Mouse (Mus musculus) E14TG2a.4 (cell line): Measurements from ENCODE around the gene Akap2.

ENCODE experiments used
- CTCF ChIP-seq: conservative IDR thresholded peaks from 2 replicates; pipeline ENCODE4 v1.5.1; 2014; ENCODE audit warnings: low read length
- POU5F1 ChIP-seq: IDR thresholded peaks from 2 replicates; pipeline ENCODE4 v1.6.1; 2014; ENCODE audit warnings: low read length, borderline replicate concordance

DNA sequence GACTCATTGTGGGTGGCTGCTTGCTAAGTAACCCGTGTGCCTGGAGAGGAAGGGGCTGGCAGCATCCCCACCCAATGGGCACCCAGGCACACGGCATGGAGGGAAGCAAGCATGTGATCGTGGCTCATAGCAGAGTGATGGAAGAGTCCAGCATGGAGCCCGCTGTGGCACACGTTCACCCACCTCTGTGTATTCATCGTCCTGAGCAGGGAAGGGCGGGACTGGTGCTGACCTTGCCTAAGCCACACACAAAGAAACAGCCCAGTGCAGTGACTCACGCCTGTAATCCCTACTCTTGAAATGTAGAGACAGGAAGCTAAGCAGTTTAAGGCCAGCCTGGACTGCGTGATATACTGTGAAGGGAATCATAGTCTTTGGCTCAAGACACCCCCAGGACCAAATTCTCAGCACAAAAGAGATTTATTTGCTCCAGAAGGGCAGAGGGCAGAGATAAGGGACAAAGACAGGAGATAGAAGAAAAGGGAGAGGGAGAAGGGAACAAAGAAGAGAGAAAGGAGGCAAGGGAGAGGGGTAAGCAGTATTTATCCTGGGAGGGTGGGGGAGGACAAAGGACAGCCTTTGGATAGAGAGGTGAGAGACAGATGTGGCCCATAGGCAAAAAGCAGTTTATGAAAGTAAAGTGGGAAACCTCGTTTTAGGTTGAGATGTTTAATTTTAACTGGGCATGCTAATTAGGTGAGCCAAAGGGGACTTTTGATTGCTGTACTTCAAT is 81.0 kb downstream of the Akap2 start:
- no peak for TF ChIP-seq CTCF
- no peak for TF ChIP-seq POU5F1
